Mouse (Mus musculus) CD4-positive naive resting alpha-beta T cell, adult 57 days (primary cell): ENCODE results near the gene Prss57. TPM values are rescaled to one million over a fixed set of nuclear protein-coding genes. Genes with fewer than 3 reads are reported as not detected.

Experiments
- total RNA-seq: library from RNA; stranded (reverse); gene quantifications from one replicate; pipeline ENCODE4 v1.2.4, GENCODE M21; 2023

Gene Prss57
- total RNA-seq: not detected

GRCm38 (mm10) chr10:79790861-79791260 lies at the start of gene Prss57:
Prss57 (minus strand) TSS chr10:79790961.

DNA sequence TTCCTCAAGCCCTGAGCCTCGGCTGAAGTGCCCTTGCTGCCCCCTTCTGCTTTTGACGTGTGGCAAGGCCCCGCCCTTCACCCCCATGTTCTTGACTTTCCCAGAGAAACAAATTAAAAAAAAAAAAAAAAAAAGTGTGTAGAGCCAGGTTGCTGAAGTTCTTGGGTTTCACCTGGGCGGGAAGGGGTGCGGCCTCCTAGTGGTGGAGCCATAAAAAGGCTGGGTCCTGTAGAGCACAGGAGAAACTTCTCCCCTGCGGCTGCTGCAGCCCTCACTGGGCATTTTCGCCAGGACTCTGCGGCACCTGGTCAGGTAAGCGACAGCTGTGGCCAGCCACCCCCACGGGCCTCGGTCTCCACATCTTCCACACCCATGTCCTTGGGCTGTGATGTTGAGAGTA lies 30.0 kb upstream of the Prss57 start, which contains the start of gene Misp:
Gene Misp (plus strand): TSS at position 208 of the 400 bp plus-strand sequence.

DNA sequence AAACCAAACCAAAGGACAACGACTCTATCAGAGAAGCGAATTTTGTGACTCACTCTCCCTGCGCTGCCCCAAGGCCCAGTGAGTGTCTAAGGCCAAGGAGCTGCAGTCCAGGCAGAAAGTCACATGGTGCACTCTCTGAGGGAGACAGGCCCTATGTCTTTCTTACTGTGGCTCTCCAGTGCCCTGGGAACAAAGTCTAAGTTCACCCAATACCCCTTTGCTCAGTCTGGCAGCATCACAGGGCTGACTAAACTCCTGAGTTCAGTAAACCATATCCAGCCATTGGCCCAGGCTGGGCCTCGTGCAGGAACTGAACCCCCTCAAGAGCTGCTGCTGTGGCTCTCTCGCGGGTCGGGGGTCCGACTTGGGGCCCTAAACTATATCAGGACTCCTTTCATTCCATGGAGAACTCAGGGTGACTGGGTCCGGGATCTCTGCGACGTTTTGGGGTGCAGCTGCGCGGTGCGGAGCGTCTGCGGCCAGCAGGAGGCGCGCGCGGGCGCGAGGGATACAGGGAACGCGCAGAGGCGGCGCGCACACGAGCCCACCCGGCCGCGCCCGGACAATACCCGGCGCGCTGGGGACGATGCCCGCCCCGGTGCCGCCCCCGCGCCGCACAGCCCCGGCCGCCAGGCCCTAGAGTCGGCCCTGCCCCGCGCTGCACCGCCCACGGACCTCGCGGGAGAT lies 2.4 kb upstream of the Prss57 start, which contains the start of gene Palm:
Gene Palm (plus strand): TSS at position 522 of the 687 bp plus-strand sequence.

GRCm38 (mm10) chr10:79777103-79777531 lies 13.6 kb downstream of the Prss57 start, which contains the start of gene Fstl3:
Fstl3 (plus strand) TSS chr10:79777272.

GRCm38 (mm10) chr10:79766508-79767325 lies 24.0 kb downstream of the Prss57 start, which contains the start of gene Rnf126:
Rnf126 (minus strand) TSS chr10:79766952.

DNA sequence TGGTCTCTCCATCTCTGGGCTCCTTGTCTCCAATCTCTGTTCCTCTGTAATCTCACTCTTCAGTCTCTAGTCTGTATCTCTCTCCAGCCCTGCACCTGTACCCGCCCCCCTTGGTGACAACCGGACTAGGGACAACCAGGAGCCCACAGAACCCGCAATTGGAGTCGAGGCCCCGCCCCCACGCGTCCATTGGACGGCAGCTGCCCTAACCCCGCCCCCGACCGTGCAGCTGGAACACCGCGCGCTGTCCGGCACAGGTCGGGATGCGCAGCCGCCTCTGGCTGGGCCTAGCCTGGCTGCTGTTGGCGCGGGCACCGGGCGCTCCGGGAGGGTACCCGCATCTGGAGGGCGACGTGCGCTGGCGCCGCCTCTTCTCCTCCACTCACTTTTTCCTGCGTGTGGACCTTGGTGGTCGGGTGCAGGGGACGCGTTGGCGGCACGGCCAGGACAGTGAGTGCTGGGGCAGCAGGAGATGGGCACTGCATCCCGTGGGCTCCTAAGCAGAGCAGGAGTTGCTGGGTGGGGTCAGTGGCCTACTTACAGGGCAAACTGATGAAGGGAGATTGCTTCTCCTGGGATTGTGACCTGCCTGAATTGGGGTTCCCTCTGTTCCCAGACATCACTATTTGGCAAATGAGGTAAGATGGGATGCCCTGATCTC lies 35.8 kb downstream of the Prss57 start, which contains the start of gene Fgf22:
Gene Fgf22 (plus strand): TSS at position 221 of the 661 bp plus-strand sequence.

GRCm38 (mm10) chr10:79745898-79746773 lies 44.6 kb downstream of the Prss57 start, which contains the start of gene Polrmt:
Polrmt (minus strand) TSS chr10:79746581.

Other genes with a start within 250 kb of the Prss57 start
- 58.4 TPM for gene Mier2, start 235.8 kb downstream of the Prss57 start, total RNA-seq
- gene Theg, start 203.6 kb downstream of the Prss57 start, total RNA-seq: not detected
- gene C2cd4c, start 176.9 kb downstream of the Prss57 start, total RNA-seq: not detected
- gene Shc2, start 153.0 kb downstream of the Prss57 start, total RNA-seq: not detected
- not detected for gene Odf3l2, start 145.2 kb downstream of the Prss57 start, total RNA-seq
- gene Madcam1, start 126.4 kb downstream of the Prss57 start, total RNA-seq: not detected
- 22.8 TPM for gene Tpgs1, start 121.6 kb downstream of the Prss57 start, total RNA-seq
- gene Cdc34, start 108.8 kb downstream of the Prss57 start, total RNA-seq: 93.4 TPM
- gene Gzmm, start 101.9 kb downstream of the Prss57 start, total RNA-seq: 3.2 TPM
- 99.5 TPM for gene Bsg, start 86.5 kb downstream of the Prss57 start, total RNA-seq
- not detected for gene Hcn2, start 74.3 kb downstream of the Prss57 start, total RNA-seq
- gene Polrmt, start 44.4 kb downstream of the Prss57 start, total RNA-seq: 69.9 TPM
- gene Fgf22, start 35.9 kb downstream of the Prss57 start, total RNA-seq: not detected
- gene Rnf126, start 24.0 kb downstream of the Prss57 start, total RNA-seq: 71.9 TPM
- gene Fstl3, start 13.7 kb downstream of the Prss57 start, total RNA-seq: 1.2 TPM
- 6.7 TPM for gene Palm, start 2.6 kb upstream of the Prss57 start, total RNA-seq
- not detected for gene Misp, start 30.0 kb upstream of the Prss57 start, total RNA-seq
- 783 TPM for gene Ptbp1, start 63.5 kb upstream of the Prss57 start, total RNA-seq
- not detected for gene Prtn3, start 83.5 kb upstream of the Prss57 start, total RNA-seq
- gene Plppr3, start 83.7 kb upstream of the Prss57 start, total RNA-seq: 1.0 TPM
- 0.83 TPM for gene Elane, start 95.3 kb upstream of the Prss57 start, total RNA-seq
- gene Cfd, start 99.9 kb upstream of the Prss57 start, total RNA-seq: not detected
- 59.4 TPM for gene Med16, start 118.0 kb upstream of the Prss57 start, total RNA-seq
- gene Gm26602, start 119.9 kb upstream of the Prss57 start, total RNA-seq: not detected
- gene Kiss1r, start 126.0 kb upstream of the Prss57 start, total RNA-seq: 0.65 TPM
- gene R3hdm4, start 130.2 kb upstream of the Prss57 start, total RNA-seq: 119 TPM
- 8.4 TPM for gene Arid3a, start 136.1 kb upstream of the Prss57 start, total RNA-seq
- gene Wdr18, start 169.2 kb upstream of the Prss57 start, total RNA-seq: 48.5 TPM
- gene Grin3b, start 179.8 kb upstream of the Prss57 start, total RNA-seq: 0.68 TPM
- gene Tmem259, start 193.4 kb upstream of the Prss57 start, total RNA-seq: 158 TPM
- 442 TPM for gene Cnn2, start 197.6 kb upstream of the Prss57 start, total RNA-seq
- gene Abca7, start 205.5 kb upstream of the Prss57 start, total RNA-seq: 80.3 TPM
- gene Arhgap45, start 225.7 kb upstream of the Prss57 start, total RNA-seq: 901 TPM
- 75.3 TPM for gene Polr2e, start 248.8 kb upstream of the Prss57 start, total RNA-seq